Mouse (Mus musculus) ovary, adult 18-20 months (tissue): Measurements from ENCODE around the gene Gm10719.
"Not testable (repeated sequence)": the region's sequence is repeated elsewhere in the genome, so short reads cannot be mapped to it uniquely, and the experiment has no call there.

Experiments used
- DNase-seq: peaks from one replicate; pipeline ENCODE4 v3.0.0; 2022; ENCODE audit warnings: low spot score, mixed read lengths

The Gm10719 gene

GRCm38 (mm10) chr9:3025653-3026052 lies 8.4 kb downstream of the Gm10719 start:
- peak; percentile 84 for DNase-seq

- not testable (repeated sequence) for DNase-seq
Observed at GRCm38 (mm10) chr9:3026136-3026535, 8.9 kb downstream of the Gm10719 start.

- not testable (repeated sequence) for DNase-seq
Observed at GRCm38 (mm10) chr9:3026741-3027140, 9.5 kb downstream of the Gm10719 start.

GRCm38 (mm10) chr9:3027200-3027599 lies 10.0 kb downstream of the Gm10719 start:
- DNase-seq, result not testable (repeated sequence)

DNA sequence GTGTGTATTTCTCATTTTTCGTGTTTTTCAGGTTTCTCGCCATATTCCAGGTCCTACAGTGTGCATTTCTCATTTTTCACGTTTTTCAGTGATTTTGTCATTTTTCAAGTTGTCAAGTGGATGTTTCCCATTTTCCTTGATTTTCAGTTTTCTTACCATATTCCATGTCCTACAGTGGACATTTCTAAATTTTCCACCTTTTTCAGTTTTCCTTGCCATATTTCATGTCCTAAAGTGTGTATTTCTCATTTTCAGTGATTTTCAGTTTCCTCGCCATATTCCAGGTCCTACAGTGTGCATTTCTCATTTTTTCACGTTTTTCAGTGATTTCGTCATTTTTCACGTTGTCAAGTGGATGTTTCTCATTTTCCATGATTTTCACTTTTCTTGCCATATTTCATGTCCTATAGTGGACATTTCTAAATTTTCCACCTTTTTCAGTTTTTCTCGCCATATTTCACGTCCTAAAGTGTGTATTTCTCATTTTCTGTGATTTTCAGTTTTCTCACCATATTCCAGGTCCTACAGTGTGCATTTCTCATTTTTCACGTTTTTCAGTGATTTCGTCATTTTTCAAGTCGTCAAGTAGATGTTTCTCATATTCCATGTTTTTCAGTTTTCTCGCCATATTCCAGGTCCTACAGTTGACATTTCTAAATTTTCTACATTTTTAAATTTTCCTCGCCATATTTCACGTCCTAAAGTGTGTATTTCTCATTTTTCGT lies 12.2 kb downstream of the Gm10719 start:
- DNase-seq, result peak; percentile 30

GRCm38 (mm10) chr9:3030677-3031318 lies 13.6 kb downstream of the Gm10719 start:
- DNase-seq, result not testable (repeated sequence)

DNA sequence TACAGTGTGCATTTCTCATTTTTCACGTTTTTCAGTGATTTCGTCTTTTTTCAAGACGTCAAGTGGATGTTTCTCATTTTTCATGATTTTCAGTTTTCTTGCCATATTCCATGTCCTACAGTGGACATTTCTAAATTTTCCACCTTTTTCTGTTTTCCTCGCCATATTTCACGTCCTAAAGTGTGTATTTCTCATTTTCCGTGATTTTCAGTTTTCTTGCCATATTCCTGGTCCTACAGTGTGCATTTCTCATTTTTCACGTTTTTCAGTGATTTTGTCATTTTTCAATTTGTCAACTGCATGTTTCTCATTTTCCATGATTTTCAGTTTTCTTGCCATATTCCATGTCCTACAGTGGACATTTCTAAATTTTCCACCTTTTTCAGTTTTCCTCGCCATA lies 17.1 kb downstream of the Gm10719 start, which contains the start of gene Gm17535:
Gene Gm17535, plus strand, starts transcription at position 301 of the 400 bp plus-strand sequence.
- DNase-seq, result not testable (repeated sequence)

DNA sequence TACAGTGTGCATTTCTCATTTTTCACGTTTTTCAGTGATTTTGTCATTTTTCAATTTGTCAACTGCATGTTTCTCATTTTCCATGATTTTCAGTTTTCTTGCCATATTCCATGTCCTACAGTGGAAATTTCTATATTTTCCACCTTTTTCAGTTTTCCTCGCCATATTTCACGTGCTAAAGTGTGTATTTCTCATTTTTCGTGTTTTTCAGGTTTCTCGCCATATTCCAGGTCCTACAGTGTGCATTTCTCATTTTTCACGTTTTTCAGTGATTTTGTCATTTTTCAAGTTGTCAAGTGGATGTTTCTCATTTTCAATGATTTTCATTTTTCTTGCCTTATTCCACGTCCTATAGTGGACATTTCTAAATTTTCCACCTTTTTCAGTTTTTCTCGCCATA lies 19.4 kb downstream of the Gm10719 start, which contains the start of gene Gm10715:
Gene Gm10715, plus strand, starts transcription at position 301 of the 400 bp plus-strand sequence.
- DNase-seq, result not testable (repeated sequence)

GRCm38 (mm10) chr9:3038161-3038560 lies 21.0 kb downstream of the Gm10719 start:
- DNase-seq, result not testable (repeated sequence)
